Mouse (Mus musculus): ENCODE data around the gene Fam189b.
"Not testable (repeated sequence)": the region's sequence is repeated elsewhere in the genome, so short reads cannot be mapped to it uniquely, and the experiment has no call there.

Gene Fam189b

DNA sequence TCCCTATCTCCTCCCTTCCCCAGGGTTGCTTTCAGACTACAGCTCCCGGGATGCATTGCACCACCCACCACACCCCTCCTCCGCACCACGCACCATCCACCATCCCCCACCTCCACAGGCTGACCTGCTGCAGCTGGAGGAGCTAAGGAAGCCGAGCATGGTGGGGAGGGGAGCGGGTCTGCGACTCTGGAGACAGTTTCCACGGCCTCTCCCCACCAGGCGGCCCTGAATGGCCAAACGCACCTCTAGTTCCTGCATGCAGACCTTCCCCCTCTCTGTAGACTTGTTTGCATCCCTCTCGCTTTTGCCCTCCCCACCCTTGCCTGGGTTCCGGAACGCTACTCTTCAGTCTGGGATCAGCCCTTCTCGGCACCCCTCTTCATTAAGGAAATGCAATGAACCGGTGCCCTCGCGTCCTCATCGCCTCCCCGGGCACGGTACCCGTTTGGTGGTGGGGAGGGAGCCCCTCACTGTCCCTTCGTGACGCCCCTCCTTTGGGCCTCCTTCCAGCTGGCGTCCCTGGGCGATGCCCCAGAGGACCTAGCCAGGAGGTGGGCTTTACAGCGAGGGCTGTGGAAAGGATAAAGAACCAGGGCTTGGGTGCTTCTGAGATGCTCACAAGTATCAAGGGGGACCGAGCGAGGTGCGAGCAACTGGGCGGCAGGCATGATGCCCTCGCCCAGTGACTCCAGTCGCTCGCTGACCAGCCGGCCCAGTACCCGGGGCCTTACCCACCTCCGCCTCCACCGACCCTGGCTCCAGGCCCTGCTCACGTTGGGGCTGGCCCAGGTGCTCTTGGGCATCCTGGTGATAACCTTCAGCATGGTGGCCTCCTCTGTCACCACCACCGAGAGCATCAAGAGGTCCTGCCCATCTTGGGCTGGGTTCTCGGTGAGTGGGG lies at the start of gene Fam189b:
TSS of gene Fam189b (plus strand) at position 86 of the 901 bp plus-strand sequence.
- peak; percentile 91 for DNase-seq (ENCODE audit: low read depth, low spot score)

DNA sequence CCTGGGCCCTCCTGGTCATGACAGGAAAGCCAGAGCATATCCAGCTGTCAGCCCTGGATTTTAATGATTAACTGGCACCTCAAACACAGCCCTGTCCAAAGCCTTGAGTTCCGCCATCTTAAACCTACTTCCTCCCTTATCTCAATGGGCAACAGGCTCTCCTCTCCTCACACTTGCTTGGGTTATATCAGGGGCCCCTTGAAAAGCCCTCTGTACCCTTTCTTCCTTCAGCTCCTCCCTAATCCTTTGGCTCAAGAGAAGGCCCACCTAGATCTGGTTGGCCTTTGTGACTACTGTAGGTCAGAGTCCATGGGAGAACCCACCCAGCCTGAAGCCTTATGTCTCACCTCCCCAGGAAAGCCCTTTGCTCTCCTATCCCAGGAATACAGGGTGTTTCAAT lies 49.2 kb upstream of the Fam189b start:
- no peak for DNase-seq (ENCODE audit: low read depth, low spot score)

DNA sequence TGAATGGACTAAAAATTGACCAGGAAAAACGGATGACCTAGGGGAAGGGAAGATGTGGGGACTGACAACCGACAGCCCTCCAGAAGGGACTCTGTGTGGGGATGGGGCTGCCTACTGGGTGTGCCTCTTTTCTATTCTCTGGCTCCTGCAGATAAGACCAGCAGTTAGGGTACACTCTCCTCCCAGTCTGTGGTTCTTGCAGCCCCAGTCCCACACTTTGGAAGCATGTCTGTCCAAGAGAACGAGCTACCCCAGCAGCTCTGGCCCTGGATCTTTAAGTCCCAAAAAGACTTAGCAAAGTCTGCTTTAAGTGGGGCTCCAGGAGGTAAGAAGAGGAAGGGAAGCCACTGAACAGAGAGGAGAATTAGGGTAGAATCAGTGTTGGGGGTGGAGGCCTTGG lies 47.0 kb upstream of the Fam189b start, which contains the start of gene Pklr:
TSS of gene Pklr (plus strand) at position 185 of the 400 bp plus-strand sequence.
- no peak for DNase-seq (ENCODE audit: low read depth, low spot score)

DNA sequence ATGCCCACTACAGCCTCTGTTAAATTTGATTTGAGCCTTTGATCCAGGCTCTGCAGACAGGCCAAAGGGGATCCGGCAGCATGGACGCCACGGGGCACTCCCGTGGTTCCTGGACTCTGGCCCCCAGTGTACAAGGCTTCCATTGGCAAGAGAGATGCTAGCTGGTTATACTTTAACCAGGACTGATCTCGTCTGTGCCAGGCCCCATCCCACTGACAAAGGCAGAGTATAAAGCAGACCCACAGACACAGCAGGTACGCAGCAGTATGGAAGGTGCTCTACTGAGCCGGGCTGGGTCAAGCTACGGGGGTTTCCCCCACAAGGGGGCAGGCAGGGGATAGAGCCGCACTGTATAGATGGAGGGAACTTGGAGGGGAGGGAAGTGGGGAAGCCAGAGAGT lies 46.6 kb upstream of the Fam189b start:
- DNase-seq (ENCODE audit: low read depth, low spot score), result no peak

DNA sequence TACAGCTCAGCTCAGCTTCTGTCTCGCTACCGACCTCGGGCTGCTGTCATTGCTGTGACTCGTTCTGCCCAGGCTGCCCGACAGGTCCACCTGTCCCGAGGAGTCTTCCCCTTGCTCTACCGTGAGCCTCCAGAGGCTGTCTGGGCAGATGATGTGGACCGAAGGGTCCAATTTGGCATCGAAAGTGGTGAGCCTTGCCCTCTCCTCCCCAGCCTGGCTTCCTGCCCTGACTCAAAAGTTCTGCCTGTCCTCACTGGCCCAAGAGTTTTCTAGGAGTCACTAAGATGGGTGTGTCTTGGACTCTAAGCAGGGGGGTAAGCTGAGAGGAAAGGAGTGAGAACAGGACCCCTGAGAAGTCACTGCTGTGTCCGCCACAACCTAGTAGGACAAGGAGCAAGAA lies 38.1 kb upstream of the Fam189b start:
- DNase-seq (ENCODE audit: low read depth, low spot score), result no peak

DNA sequence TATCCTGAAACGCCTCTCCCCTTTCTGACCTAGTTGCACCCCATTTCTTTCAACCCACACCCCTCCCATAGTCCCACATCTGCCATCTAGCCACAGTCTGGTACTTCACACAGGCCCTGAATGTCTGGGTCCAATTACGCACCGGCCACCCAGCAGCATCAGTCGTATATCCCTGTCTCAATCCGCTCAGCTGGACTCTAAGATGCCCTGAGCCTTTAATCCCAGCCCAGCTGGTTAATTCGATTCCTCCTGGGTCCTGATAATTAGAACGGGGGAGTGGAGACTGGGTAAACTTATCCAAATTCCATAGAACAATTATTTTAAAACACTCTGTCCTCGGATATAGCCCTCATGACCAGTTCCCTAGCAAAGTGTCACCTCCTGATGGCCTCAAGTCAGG lies 37.4 kb upstream of the Fam189b start:
- no peak for DNase-seq (ENCODE audit: low read depth, low spot score)

DNA sequence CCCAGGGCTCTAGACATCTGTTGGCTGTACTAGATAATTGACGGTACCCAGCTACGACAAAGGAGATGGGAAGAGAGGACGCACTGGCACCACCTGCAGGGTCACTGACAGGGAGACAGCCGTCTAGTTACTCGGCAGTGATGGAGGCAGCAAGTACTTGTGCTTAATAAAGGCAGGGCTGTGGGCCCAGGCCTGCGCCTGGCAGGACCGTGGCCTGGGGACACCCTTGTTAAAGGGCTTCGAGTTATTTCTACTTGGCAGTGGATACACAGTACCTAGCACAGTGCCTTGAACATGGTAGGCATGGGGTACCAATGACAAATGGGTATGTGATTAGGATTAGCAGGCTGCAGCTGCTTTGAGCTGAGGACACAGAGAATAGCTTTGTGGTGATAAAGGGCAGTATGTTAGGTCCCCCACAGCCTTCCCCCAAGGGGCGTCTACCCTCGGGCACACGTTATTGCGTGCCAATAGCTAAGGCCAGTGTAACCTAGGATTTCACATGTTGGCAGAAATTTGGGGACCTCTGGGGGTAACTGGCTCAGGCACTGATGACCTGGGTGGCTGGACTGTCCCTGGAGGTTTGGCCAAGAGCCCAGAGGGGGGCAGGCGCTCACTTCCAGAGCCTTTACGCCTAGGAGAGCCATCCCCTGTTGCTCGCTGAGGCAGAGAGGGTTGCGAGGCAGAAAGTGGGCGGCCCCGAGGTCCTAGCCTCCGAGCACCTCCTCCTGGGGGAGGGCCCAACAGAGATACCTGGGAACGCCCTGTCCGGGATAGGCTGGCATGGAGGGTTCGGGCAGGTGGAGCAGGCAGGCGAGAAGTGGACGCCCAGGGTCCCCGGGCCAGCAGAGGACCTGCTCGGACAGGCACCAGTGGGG lies 35.6 kb upstream of the Fam189b start:
- DNase-seq (ENCODE audit: low read depth, low spot score), result no peak

DNA sequence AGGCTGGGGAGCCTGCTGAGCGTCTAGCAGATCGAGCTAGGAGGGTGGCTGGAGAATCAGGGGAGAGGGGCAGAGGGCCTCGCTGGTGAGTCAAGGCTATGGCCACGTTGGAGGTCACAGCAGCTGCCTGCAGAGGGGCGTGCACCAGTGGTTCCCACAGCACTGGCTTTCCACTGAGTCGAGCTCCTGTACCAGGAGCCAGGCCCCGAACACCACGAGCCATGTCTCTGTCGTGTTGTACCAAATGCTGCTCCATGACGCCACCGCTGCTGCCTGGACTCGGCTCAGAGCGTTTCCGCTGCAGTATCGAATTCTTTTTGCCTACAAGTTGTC lies 35.0 kb upstream of the Fam189b start:
- no peak for DNase-seq (ENCODE audit: low read depth, low spot score)

DNA sequence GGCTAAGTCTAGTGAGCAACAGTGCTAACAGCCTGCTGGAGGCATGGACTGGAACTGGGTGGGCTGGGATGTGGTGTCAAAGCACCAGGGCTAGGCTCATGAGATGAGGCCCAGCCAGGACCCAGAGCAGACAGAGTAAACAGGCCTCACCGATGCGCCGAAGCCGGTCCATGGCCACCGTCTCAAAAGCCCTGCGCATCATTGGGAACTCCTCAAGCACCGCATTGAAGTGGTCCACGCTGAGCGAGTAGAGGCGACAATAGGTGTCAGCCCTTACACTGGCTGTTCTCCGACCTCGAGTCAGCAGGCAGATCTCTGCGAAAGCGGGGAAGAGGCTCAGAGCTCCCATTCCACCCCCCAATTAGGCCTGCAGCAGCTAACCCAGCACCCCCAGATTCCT lies 34.4 kb upstream of the Fam189b start:
- DNase-seq (ENCODE audit: low read depth, low spot score), result no peak

DNA sequence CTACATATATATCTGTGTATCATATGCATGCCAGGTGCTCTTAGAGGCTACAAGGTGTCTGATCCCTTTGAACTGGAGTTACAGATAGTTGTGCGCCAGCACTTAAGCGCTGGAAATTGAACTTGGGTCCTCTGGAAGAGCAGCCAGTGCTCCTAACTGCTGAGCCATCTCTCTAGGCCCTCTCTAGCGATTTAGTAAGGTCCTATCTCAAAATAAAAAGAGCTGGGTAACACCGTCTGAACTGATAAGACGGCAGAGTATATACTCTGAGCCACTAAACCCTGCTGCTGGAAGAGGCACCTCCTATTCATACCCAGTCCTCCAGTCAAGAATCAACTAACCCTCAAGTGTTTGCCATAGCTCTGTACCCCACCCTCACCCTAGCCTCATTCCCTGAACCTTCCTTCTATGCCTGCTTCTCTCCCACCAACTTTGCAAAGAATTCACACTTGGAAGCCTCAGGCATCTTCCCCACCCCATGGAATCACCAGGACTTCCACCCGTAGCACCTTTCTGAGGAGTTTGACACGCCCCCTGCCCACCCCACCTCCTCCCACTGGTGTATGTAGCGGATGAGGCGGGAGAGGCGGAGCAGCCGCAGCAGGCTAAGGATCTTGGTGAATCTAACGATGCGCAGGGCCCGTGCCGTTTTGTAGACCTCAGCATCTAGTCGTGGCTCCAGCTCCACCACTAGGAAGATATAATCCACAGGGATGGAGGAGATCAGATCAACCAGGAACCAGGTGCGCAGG lies 30.7 kb upstream of the Fam189b start:
- no peak for DNase-seq (ENCODE audit: low read depth, low spot score)

DNA sequence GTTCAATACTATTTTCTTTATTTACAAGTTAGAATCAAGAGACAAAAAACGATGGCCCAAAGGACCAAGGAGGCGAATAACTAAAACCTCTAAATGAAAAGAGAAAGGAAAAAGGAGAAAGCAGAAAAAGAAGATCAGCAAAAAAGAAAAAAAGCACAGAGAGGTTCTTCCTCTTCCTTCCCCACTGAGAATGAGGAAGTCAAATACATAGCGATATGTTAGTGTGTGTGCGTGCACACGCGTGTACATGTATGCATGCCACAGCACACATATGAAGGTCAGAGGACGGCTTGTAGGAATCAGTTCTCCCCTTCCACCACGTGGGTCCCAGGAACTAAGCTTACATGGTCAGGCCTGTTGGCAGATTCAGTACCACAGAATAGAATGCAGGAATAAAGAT lies 26.0 kb upstream of the Fam189b start:
- DNase-seq (ENCODE audit: low read depth, low spot score), result no peak

DNA sequence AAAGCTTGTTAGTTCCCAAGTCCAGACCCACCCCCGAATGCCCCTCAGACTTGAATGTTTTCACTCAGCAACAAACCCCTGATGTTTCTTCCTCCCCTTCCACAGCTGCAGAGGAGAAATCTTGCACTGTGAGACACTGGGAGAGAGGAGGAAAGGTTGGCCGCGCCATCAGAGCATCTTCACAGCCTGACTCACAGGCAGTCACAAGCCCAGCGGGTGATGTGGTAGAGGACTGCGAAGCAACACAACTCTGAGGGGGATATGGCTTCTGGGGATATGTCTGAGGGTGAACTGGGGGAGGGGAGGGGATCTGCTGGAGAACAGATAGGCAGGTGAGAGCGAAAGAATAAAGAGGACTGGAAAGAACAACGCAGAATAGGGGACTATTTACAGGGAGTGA lies 24.3 kb upstream of the Fam189b start:
- DNase-seq (ENCODE audit: low read depth, low spot score), result no peak

DNA sequence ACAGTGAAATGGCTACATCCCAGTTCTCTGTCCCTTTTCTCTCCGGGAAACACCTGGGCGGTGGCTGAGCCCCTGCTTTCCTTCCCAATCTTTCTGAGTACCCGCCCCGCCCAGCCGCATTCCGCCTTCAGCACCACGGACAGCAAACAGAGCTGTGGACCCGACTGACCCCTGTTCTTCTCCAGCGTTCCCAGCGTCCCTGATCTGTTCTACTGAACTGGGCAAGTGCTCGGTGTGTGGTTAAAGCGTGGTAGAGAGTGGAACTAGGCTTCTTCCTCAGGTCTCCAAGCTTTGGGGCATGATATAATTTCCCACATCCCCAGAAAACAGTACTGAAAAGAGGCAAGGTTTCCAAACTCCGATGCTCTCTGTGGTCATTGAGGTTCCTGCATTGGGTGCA lies 23.7 kb upstream of the Fam189b start:
- no peak for DNase-seq (ENCODE audit: low read depth, low spot score)

DNA sequence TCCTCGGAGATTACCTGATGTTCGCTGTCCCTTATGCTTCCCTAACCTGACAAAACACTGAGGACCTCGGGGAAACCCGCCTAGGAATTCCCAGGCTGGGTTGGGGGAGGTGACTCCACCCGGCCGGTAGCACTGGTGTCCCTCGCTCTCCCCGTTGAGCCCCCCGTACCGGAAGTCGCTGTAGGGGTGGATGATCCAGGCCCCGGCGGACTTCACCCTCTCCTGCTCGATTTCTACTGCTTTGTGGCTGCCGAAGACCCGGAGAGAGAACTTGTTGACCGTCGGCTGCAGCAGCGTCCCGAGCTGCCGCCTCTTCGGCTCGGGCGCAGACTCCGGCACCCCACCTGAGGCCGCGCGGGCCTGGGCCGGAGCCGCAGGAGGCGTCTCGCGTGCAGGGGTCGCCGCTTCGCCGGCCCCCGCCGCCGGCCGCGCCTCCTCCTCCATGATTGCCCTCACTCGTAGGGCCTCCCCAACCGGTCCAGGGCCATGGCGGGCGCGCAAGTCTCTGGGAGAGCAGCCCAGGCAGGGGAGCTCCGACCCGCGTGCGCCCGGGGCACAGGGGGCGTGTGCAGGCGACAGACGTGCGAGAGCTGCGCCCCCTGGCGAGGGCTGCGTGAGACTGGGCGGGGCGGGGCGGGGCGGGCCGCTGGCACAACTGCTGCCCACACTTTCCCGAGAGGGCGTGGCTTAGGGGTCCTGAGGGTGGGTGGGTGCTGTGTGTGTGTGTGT lies 23.2 kb upstream of the Fam189b start, which contains the start of gene Hcn3:
TSS of gene Hcn3 (minus strand) at position 581 of the 729 bp plus-strand sequence.
- no peak for DNase-seq (ENCODE audit: low read depth, low spot score)

DNA sequence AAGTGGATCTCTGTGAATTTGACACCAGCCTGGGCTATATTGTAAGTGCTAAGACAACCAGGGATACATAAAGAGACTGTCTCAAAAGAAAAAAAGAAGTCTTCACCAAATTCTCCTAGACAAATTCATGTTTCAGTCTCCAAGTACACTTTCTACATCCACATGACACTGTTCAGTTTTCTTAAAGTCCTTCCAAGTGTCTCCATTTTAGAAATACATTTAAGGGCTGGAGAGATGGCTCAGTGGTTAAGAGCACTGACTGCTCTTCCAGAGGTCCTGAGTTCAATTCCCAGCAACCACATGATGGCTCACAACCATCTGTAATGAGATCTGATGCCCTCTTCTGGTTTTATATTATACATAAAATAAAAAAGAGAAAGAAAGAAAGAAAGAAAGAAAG lies 21.7 kb upstream of the Fam189b start:
- DNase-seq (ENCODE audit: low read depth, low spot score), result not testable (repeated sequence)

DNA sequence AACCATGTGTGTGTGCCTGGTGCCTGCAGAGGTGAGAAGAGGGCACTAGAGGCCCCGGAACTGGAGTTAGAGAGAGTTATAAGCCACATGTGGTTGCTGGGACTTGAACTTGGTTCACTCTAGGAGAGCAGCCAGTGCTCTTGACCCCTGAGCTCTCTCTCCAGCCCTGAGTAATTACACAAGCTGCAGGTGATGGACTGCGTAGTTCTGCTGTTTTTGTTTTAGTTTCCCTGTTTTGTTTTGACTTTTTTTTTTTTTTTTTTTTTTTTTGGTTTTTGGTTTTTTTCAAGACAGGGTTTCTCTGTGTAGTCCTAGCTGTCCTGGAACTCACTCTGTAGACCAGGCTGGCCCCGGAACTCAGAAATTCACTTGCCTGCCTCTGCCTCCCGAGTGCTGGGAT lies 21.2 kb upstream of the Fam189b start:
- no peak for DNase-seq (ENCODE audit: low read depth, low spot score)

DNA sequence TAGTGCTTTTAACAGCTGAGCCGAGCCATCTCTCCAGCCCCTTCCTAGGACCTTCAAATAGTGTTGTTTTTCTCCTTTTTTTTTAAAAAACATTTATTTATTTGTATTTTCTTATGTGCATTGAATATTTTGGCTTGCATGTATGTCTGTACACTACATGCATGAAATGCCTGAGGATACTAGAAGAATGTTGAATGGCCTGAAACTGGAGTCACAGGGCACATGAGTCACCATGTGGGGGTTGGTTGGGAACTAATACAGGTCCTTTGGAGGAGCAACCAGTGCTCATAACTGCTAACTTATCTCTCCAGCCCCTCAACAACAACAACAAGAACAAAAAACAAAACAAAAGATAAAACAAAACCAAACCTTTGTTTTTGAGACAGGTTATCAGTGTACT lies 19.8 kb upstream of the Fam189b start:
- no peak for DNase-seq (ENCODE audit: low read depth, low spot score)

DNA sequence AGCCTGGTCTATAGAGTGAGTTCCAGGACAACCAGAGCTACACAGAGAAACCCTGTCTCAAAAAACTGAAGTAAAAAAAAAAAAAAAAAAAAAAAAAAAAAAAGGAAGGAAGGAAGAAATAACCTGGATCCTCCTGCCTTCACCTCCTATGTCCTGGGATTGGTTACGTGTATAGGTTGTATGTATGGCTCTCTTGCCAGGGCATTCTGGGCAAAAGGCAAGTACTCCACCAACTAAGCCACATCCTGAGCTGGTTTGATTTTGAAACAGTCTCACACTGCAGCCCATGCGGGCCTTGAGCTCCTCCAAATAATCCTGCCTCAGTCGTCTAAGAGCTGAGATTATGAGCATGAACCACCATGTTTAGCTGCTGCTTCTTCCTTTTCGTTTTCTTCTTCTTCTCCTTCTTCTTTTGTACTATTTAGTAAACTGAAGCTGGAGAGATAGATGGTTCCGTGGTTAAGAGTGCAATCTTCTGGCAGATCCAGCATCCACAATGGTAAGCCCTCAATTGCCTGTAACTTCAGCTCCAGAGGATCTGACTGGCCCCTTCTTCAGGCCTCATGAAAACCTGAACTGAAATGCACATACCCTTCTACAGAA lies 19.2 kb upstream of the Fam189b start:
- no peak for DNase-seq (ENCODE audit: low read depth, low spot score)

DNA sequence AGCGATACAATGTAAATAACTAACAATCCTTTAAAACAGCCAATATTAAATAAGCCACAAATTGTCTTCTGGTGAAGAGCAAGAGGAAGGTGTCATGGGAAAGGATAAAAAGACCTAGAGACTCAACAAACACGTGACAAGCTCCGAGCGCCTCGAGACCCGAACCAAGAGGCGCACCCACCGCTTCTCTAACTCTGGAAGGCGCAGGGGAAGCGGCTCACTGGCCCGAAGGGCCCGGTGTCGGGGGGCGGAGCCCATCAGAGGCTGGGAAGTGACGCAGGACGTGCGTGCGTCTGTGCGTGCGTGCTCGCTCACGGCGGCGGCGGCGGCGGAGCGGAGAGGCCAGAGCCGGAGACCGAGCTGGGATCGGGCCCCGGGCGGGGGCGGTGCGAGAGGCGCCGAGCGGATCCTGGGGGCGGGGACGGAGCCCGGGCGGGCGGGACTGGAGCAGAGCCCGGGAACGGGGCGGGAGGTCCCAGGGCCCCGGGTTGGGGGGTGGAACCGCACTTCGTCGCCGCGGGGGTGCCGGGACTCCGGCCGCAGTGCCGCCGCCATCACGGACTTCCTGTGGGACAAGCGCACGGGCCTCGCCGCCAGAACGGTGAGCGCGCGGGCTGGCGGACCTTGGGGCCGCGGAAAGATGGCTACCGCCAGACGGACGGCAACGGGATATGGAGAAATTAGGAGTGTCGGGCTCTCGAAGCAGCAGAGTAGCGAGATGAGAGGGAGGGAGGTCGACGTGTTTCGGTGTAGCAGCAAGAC lies 18.3 kb upstream of the Fam189b start, which contains the start of gene Clk2:
TSS of gene Clk2 (plus strand) at position 290 of the 762 bp plus-strand sequence.
- peak; percentile 83 for DNase-seq (ENCODE audit: low read depth, low spot score)

Data from telencephalon, adult 2 months (tissue).